Mouse (Mus musculus): ENCODE measurements around the gene Mark4. TPM values are rescaled to one million over a fixed set of nuclear protein-coding genes. Genes with fewer than 3 reads are reported as not detected.

The Mark4 gene
- total RNA-seq, 2 experiments from 2014 or later = 17.1 to 17.9 TPM

DNA sequence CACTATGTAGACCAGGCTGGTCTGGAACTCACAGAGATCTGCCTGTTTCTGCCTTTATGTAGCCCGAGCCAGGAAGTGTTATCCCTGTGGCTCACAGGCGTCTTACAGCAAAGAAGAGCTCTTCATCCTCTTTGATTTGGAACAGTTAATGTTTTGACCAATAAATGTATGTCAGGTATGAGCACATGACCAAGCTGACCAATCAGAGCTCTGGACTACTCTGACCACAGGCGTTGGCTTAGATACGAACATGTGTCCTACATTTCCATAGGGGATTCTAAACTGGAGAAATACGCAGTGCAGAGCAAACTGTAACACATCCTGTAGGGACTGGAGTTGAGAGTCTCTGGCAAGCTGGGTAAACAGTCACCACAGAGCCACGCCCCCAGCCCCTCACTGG, 31.7 kb downstream of the Mark4 start:
- no peak for TF ChIP-seq CTCF (IDR thresholded peaks at IDR 0.05)
- intact Hi-C loops (cut with DNase I) = no loop called here
- Histone ChIP-seq H3K4me3 (no peak overlapping the region), H3K27ac (no peak overlapping the region)
- no peak for DNase-seq

DNA sequence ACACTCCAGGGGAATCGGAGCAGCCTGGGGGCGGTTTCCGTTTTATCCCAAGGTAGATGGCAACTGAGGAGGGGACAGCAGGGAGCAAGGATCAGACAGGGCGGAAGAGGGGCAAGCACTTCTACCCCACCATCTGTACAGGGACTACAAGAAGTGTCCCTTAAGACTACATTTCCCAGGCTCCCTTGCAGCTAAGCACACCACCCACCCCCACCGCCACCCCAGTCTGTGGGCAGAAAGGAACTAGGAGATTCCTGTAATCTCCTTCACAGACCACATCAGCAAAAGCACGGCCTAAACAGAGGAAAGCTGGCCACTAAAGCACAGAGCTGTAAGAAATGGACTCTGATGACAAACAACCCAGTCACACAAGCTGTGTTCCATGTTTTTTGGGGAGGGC, 32.3 kb downstream of the Mark4 start:
- no peak for DNase-seq
- intact Hi-C loops (cut with DNase I) = no loop called here
- no peak overlapping the region for H3K27ac ChIP-seq
- no peak for TF ChIP-seq CTCF (IDR thresholded peaks at IDR 0.05)
- no peak overlapping the region for H3K4me3 ChIP-seq

DNA sequence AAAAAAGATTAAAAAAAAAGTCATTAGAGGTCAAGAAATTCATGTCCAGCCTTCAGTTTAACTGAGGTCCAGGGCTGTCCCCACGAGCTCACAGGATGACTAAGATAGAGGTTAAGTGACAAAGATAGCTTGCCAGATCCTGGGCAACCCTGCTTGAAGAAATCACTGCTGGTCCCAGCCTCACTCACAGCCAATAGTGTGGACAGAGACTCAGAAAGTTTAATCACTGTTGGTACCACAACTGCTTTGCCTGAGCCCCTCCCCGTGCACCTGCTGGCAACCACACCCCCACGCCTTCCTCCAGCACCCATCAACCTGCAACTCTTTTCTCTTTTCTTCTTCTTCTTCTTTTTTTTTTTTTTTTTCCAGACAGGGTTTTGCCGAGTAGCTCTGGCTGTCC, 34.6 kb downstream of the Mark4 start:
- no peak overlapping the region for H3K27ac ChIP-seq
- H3K4me3 ChIP-seq = no peak overlapping the region
- TF ChIP-seq CTCF (IDR thresholded peaks at IDR 0.05) = no peak
- intact Hi-C loops (cut with DNase I) = no loop called here
- peak; percentile 73 for DNase-seq

- TF ChIP-seq CTCF (IDR thresholded peaks at IDR 0.05) = no peak
- DNase-seq = peak; percentile 64
- Histone ChIP-seq H3K4me3 (no peak overlapping the region), H3K27ac (peak overlapping the region; percentile 77)
- intact Hi-C loops (cut with DNase I) = no loop called here
These were observed 35.5 kb downstream of the Mark4 start for GRCm38 (mm10) chr7:19423083-19423482.

- DNase-seq = peak; percentile 90
- intact Hi-C loops (cut with DNase I) = no loop called here
- peak overlapping the region; percentile 77 for H3K27ac ChIP-seq
- no peak for TF ChIP-seq CTCF (IDR thresholded peaks at IDR 0.05)
- peak overlapping the region; percentile 64 for H3K4me3 ChIP-seq
These were observed 37.6 kb downstream of the Mark4 start for GRCm38 (mm10) chr7:19420821-19421636.

DNA sequence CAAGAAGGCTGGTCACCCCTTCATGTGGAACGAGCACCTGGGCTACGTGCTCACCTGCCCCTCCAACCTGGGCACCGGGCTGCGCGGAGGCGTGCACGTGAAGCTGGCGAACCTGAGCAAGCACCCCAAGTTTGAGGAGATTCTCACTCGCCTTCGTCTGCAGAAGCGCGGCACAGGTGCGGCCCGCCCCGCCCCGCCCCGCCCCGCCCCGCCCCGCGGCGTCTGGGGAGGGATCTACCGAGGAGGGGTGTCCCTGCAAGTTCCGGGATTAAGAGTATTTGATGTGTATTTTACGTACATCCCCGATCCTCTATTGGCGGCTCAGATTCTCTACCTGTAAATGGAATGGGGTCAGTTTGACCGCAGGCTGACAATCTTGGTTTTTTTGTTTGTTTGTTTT, 38.5 kb downstream of the Mark4 start:
- DNase-seq = no peak
- peak overlapping the region; percentile 43 for H3K4me3 ChIP-seq
- TF ChIP-seq CTCF (IDR thresholded peaks at IDR 0.05) = no peak
- intact Hi-C loops (cut with DNase I) = no loop called here
- peak overlapping the region; percentile 74 for H3K27ac ChIP-seq

DNA sequence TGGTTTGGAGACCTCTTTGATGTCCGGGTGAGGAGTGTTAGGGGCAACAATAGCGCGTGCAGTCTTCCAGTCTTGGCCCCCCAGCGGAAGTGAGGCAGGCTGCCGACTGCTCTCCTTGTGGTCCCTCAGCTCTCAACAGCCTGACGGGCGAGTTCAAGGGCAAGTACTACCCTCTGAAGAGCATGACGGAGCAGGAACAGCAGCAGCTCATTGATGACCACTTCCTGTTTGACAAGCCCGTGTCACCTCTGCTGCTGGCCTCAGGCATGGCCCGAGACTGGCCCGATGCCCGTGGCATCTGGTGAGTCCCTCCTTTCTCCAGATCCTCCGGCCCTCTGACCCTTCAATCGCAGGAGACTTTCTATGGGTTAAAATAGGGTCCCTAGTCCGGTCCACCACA, 42.0 kb downstream of the Mark4 start:
- Histone ChIP-seq H3K27ac (peak overlapping the region; percentile 99), H3K4me3 (peak overlapping the region; percentile 91)
- intact Hi-C loops (cut with DNase I) = no loop called here
- DNase-seq = no peak
- no peak for TF ChIP-seq CTCF (IDR thresholded peaks at IDR 0.05)

- H3K27ac ChIP-seq = peak overlapping the region; percentile 99
- no peak for TF ChIP-seq CTCF (IDR thresholded peaks at IDR 0.05)
- peak; percentile 54 for DNase-seq
- intact Hi-C loops (cut with DNase I) = no loop called here
- peak overlapping the region; percentile 91 for H3K4me3 ChIP-seq
These were observed 45.1 kb downstream of the Mark4 start for GRCm38 (mm10) chr7:19413525-19413924.

DNA sequence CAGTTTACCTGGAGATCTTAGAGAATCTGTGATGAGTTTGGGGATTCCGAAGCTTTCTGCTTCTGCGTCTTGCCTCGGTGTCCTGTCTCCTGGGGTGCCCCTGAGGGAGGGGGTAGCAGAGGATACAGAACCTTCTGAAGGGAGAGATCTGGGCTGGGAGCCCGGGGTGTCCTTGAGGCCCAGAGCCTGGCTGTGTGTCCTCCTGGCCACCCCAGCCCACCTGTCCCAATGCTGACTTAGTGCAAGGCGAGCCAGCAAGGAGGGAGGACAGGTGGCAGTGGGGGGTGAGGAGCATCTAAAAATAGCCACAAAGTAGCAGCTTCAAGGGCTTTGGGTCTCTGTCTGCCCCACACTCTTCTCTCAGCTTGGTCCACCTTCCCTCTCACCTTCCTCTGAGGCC, 46.8 kb downstream of the Mark4 start:
- no peak for TF ChIP-seq CTCF (IDR thresholded peaks at IDR 0.05)
- Histone ChIP-seq H3K27ac (peak overlapping the region; percentile 99), H3K4me3 (peak overlapping the region; percentile 91)
- peak; percentile 87 for DNase-seq
- intact Hi-C loops (cut with DNase I) = no loop called here

DNA sequence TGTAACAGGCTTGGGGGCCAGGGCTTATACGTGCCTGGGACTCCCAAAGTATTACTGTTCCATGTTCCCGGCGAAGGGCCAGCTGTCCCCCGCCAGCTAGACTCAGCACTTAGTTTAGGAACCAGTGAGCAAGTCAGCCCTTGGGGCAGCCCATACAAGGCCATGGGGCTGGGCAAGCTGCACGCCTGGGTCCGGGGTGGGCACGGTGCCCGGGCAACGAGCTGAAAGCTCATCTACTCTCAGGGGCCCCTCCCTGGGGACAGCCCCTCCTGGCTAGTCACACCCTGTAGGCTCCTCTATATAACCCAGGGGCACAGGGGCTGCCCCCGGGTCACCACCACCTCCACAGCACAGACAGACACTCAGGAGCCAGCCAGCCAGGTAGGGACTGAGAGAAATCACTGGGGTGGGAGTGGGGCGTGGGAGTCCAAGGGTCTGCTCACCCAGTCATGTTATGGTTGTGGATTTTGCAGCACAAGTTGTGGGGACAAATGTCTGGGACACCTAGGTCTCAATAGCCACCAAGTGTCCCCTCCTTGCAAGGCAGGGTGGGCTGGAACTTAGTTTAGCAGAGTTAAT, 47.8 kb downstream of the Mark4 start:
- peak; percentile 99 for DNase-seq
- Histone ChIP-seq H3K4me3 (peak overlapping the region; percentile 91), H3K27ac (peak overlapping the region; percentile 99)

DNA sequence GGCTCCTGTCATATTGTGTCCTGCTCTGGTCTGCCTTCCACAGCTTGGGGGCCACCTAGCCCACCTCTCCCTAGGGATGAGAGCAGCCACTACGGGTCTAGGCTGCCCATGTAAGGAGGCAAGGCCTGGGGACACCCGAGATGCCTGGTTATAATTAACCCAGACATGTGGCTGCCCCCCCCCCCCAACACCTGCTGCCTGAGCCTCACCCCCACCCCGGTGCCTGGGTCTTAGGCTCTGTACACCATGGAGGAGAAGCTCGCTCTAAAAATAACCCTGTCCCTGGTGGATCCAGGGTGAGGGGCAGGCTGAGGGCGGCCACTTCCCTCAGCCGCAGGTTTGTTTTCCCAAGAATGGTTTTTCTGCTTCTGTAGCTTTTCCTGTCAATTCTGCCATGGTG, 48.9 kb downstream of the Mark4 start:
- TF ChIP-seq CTCF (IDR thresholded peaks at IDR 0.05) = no peak
- H3K4me3 ChIP-seq = peak overlapping the region; percentile 75
- peak overlapping the region; percentile 99 for H3K27ac ChIP-seq
- intact Hi-C loops (cut with DNase I) = loop anchor here (5.0 to 10.0 kb wide), 3 partner anchors 48 to 165 kb away; partner anchors contain the start of genes Bloc1s3, Gemin7, Mark4 and Trappc6a
- peak; percentile 84 for DNase-seq

More for the DNA sequence above, 47.8 kb downstream of the Mark4 start:
- intact Hi-C loops (cut with DNase I) = no loop called here
- no peak for TF ChIP-seq CTCF (IDR thresholded peaks at IDR 0.05)

- peak overlapping the region; percentile 46 for H3K4me3 ChIP-seq
- TF ChIP-seq CTCF (IDR thresholded peaks at IDR 0.05) = no peak; the same call in none of the 2 replicates
- intact Hi-C loops (cut with DNase I) = loop anchor here (5.0 to 10.0 kb wide), 3 partner anchors 52 to 169 kb away; partner anchors contain the start of genes Bloc1s3, Gemin7, Mark4 and Trappc6a
- H3K27ac ChIP-seq = peak overlapping the region; percentile 78
- DNase-seq = peak; percentile 87
These were observed 53.2 kb downstream of the Mark4 start for GRCm38 (mm10) chr7:19405417-19405816.

GRCm38 (mm10) chr7:19404476-19404875, 54.1 kb downstream of the Mark4 start, which contains the start of gene Ckm:
Ckm (plus strand) TSS chr7:19404776.
- intact Hi-C loops (cut with DNase I) = loop anchor here (10.0 kb wide), 2 partner anchors 100 to 170 kb away; partner anchors contain the start of genes Bloc1s3, Gemin7, Trappc6a and Zfp296
- Histone ChIP-seq H3K27ac (peak within 1 kb of the TSS; percentile 78), H3K4me3 (peak within 1 kb of the TSS; percentile 79)
- no peak for TF ChIP-seq CTCF (IDR thresholded peaks at IDR 0.05)
- DNase-seq = no peak
